Mouse (Mus musculus): Measurements from ENCODE around the gene Sigirr. TPM values are rescaled to one million over a fixed set of nuclear protein-coding genes. Genes with fewer than 3 reads are reported as not detected.

Gene Sigirr
- polyA plus RNA-seq, 1 experiment = 102 TPM

- TF ChIP-seq CTCF (conservative IDR thresholded peaks at IDR 0.05; ENCODE audit: insufficient read depth, insufficient read length, low read depth, low read length) (no peak), POLR2A (IDR thresholded peaks at IDR 0.05; ENCODE audit: low read depth, low read length) (no peak)
These were observed 48.4 kb downstream of the Sigirr start for GRCm38 (mm10) chr7:141052016-141052415.

DNA sequence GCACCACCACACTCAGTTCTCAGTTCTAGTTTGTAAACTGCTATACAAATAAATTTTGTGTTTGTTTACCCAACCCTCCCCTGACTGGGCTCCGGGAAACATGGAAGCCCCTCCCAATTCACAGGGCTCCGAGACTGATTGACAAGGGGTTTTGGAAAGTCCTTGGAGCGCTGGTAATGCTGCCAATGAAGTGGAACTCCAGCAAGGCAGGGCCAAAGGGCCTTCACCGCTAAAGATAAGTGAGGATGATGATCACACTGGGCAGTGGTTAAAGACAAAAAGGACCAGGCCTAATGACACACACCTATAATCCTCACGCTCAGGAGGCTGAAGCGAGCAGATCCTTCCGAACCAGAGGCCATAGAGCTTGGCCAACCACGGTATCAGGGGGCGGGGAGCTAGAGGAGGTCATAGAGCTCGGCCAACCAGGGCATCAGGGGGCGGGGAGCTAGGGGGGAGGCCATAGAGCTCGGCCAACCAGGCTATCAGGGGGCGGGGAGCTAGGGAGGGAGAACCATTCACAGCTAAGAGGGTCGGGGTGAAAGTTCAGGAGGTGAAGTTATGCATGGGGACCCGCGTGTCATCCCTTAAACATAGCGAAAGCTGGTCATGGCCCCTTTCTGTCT lies 49.2 kb downstream of the Sigirr start:
- no peak overlapping the region for H3K27ac ChIP-seq (ENCODE audit: insufficient read depth, low read depth, low read length)
- H3K4me1 ChIP-seq (ENCODE audit: control insufficient read depth, insufficient read depth, low read length) = peaks cover 3% of the 10 kb centered on the region; the same call in 1 of the 2 replicates
- 71% methylated on average over 17 of the region's 17 CpGs for WGBS
- no peak overlapping the region for H3K4me3 ChIP-seq (ENCODE audit: insufficient read depth, low read depth, low read length)
- no peaks in the 10 kb centered on the region for H3K27me3 ChIP-seq (replicated peaks; ENCODE audit: control insufficient read depth, insufficient read depth, low read length)
- TF ChIP-seq POLR2A (IDR thresholded peaks at IDR 0.05; ENCODE audit: low read depth, low read length) (no peak), CTCF (conservative IDR thresholded peaks at IDR 0.05; ENCODE audit: insufficient read depth, insufficient read length, low read depth, low read length) (no peak)
- H3K36me3 ChIP-seq (ENCODE audit: control insufficient read depth, insufficient read depth, low read length) = no peaks in the 10 kb centered on the region
- DNase-seq = peak; percentile 20

More at GRCm38 (mm10) chr7:141052016-141052415, 48.4 kb downstream of the Sigirr start:
- Histone ChIP-seq H3K4me1 (ENCODE audit: control insufficient read depth, insufficient read depth, low read length) (peaks cover 3% of the 10 kb centered on the region; the same call in 1 of the 2 replicates), H3K36me3 (ENCODE audit: control insufficient read depth, insufficient read depth, low read length) (no peaks in the 10 kb centered on the region), H3K4me3 (ENCODE audit: insufficient read depth, low read depth, low read length) (no peak overlapping the region), H3K27ac (ENCODE audit: insufficient read depth, low read depth, low read length) (peak overlapping the region; percentile 74), H3K27me3 (replicated peaks; ENCODE audit: control insufficient read depth, insufficient read depth, low read length) (no peaks in the 10 kb centered on the region)
- DNase-seq = peak; percentile 54
- WGBS = 68% methylated on average over 4 of the region's 4 CpGs

GRCm38 (mm10) chr7:141049326-141049725 lies 51.0 kb downstream of the Sigirr start:
- no peaks in the 10 kb centered on the region for H3K36me3 ChIP-seq (ENCODE audit: control insufficient read depth, insufficient read depth, low read length)
- no peak for TF ChIP-seq POLR2A (IDR thresholded peaks at IDR 0.05; ENCODE audit: low read depth, low read length)
- no peak for TF ChIP-seq CTCF (conservative IDR thresholded peaks at IDR 0.05; ENCODE audit: insufficient read depth, insufficient read length, low read depth, low read length)
- H3K27me3 ChIP-seq (replicated peaks; ENCODE audit: control insufficient read depth, insufficient read depth, low read length) = no peaks in the 10 kb centered on the region
- peaks cover 3% of the 10 kb centered on the region; the same call in 1 of the 2 replicates for H3K4me1 ChIP-seq (ENCODE audit: control insufficient read depth, insufficient read depth, low read length)
- 58% methylated on average over 2 of the region's 2 CpGs for WGBS
- H3K27ac ChIP-seq (ENCODE audit: insufficient read depth, low read depth, low read length) = no peak overlapping the region
- no peak overlapping the region for H3K4me3 ChIP-seq (ENCODE audit: insufficient read depth, low read depth, low read length)
- DNase-seq = no peak

DNA sequence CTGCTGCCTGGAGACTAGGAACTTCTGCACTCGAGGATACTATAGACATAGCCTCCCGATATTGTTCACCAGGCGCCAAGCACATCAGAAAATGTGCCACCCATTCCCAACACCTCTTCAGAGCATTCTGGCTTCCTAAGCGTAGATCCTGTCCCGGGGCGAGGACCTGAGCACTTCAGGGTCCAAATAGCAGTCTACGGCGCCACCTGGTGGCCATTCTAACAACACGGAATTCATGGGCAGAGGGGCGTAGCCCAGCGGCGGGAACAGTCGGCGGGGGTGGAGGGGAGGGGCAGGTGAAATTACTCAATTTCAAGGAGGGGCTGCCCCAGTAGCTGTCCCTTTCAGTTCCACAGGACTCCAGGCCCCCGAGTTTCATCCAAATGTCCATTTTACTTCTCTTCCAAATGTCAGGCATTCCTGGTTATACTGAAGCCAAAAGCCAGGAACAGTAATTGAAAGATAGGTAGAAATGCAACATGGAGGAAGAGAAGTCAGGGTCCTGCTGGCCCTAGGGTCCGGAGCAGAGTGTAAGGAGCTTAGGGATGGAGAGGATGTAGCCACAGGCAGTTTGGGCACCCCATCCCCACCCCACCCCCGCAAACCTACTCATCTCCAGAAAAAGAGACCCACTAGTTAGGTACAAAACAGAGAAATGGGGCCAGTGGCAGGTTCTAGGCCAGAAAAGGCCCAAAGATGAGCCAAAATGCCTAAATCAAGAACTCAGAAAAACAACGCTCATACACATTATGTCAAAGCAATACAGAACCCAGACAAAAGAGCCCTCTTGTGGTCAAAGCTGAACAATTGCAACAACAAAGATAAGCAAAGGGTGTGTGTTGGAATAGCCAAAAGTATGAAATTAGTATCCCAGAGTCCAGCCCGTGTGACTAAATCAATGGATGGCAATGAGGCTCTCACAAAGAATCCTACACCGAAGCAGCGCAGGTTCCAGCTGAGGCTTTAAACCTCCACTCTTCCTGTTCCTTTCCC lies 51.9 kb downstream of the Sigirr start:
- peak; percentile 95 for DNase-seq
- H3K36me3 ChIP-seq (ENCODE audit: control insufficient read depth, insufficient read depth, low read length) = no peaks in the 10 kb centered on the region
- TF ChIP-seq CTCF (conservative IDR thresholded peaks at IDR 0.05; ENCODE audit: insufficient read depth, insufficient read length, low read depth, low read length) (peak; percentile 88), POLR2A (IDR thresholded peaks at IDR 0.05; ENCODE audit: low read depth, low read length) (no peak)
- WGBS = 9% methylated on average over 21 of the region's 21 CpGs
- H3K4me1 ChIP-seq (ENCODE audit: control insufficient read depth, insufficient read depth, low read length) = peaks cover 3% of the 10 kb centered on the region; the same call in 1 of the 2 replicates
- H3K4me3 ChIP-seq (ENCODE audit: insufficient read depth, low read depth, low read length) = peak overlapping the region; percentile 40
- no peaks in the 10 kb centered on the region for H3K27me3 ChIP-seq (replicated peaks; ENCODE audit: control insufficient read depth, insufficient read depth, low read length)
- H3K27ac ChIP-seq (ENCODE audit: insufficient read depth, low read depth, low read length) = peak overlapping the region; percentile 75; the same call in 1 of the 2 replicates

DNA sequence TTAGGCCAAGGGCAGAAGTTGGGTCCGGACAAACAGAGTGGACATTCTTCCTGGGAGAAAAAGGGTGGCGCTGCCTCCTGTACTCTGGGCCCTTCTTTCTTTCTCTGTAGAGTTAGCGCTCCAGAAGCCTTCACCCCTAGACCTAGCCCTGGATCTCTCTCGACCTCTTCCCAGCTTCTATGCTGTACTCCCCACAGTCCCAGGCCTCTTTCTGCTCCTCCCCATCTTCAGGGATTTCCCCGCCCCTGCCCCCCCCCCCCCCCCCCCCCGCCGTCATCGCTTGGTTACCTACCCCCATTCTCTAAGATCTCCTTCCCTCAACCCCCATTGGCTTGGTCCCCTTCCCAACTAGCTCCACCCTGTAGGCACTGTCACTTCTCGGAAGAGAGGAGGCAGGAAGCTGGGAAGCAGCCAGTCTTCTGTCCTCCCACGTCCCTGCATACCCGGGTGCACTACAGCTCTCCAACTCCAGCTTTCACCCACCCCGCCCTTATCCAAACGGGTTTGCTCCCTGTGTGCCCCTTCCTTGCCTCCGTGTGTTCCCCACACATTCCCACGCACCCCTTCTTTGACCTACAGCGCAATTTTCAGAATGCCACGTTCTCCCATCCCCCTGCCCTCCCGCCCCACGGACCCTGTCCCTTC lies 52.7 kb downstream of the Sigirr start:
- H3K4me3 ChIP-seq (ENCODE audit: insufficient read depth, low read depth, low read length) = peak overlapping the region; percentile 40
- DNase-seq = peak; percentile 89
- TF ChIP-seq POLR2A (IDR thresholded peaks at IDR 0.05; ENCODE audit: low read depth, low read length) (peak; percentile 58), CTCF (conservative IDR thresholded peaks at IDR 0.05; ENCODE audit: insufficient read depth, insufficient read length, low read depth, low read length) (no peak)
- H3K4me1 ChIP-seq (ENCODE audit: control insufficient read depth, insufficient read depth, low read length) = peaks cover 3% of the 10 kb centered on the region; the same call in 1 of the 2 replicates
- no peaks in the 10 kb centered on the region for H3K27me3 ChIP-seq (replicated peaks; ENCODE audit: control insufficient read depth, insufficient read depth, low read length)
- 10% methylated on average over 17 of the region's 19 CpGs for WGBS
- no peaks in the 10 kb centered on the region for H3K36me3 ChIP-seq (ENCODE audit: control insufficient read depth, insufficient read depth, low read length)
- H3K27ac ChIP-seq (ENCODE audit: insufficient read depth, low read depth, low read length) = peak overlapping the region; percentile 88

DNA sequence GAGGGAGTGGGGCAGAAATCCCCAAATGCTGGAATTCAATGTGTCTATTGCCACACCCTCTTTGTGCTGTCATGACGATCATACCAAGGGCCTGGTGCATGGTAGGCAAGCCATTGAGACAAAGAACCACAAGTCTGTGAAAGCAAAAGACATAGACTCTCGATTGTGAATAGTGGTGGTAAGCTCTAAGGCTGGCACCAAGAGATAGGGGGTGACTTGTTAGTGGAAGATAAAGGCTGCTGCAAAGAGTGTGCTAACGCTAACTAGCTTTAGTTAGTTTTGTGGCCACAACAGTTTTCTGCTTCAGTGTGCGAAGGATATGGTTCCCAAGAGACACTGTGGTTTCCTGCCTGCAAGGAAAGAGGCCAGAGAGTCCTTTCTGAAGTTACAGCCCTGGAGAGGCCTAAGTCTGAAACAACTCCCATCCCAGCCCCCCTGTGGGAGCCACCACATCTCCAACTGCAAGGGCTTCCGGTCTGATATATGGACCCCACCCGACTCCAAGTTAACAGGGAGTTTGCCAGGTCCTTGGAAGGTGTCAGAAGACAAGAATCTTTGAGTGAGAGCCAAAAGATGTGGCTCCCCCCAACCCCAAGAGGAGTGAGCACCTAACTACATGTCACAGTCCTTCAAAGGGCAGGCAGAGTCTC lies 53.3 kb downstream of the Sigirr start:
- DNase-seq = peak; percentile 45
- H3K4me3 ChIP-seq (ENCODE audit: insufficient read depth, low read depth, low read length) = no peak overlapping the region
- WGBS = 65% methylated on average over 6 of the region's 6 CpGs
- peaks cover 3% of the 10 kb centered on the region; the same call in 1 of the 2 replicates for H3K4me1 ChIP-seq (ENCODE audit: control insufficient read depth, insufficient read depth, low read length)
- H3K27ac ChIP-seq (ENCODE audit: insufficient read depth, low read depth, low read length) = peak overlapping the region; percentile 88
- no peaks in the 10 kb centered on the region for H3K36me3 ChIP-seq (ENCODE audit: control insufficient read depth, insufficient read depth, low read length)
- no peak for TF ChIP-seq CTCF (conservative IDR thresholded peaks at IDR 0.05; ENCODE audit: insufficient read depth, insufficient read length, low read depth, low read length)
- TF ChIP-seq POLR2A (IDR thresholded peaks at IDR 0.05; ENCODE audit: low read depth, low read length) = no peak
- no peaks in the 10 kb centered on the region for H3K27me3 ChIP-seq (replicated peaks; ENCODE audit: control insufficient read depth, insufficient read depth, low read length)

Data from kidney, adult 2 months (tissue).